Mouse (Mus musculus) cerebellum, adult 11-12 months (tissue): ENCODE data around the gene 9930022D16Rik.
A peak's percentile ranks its signal among the peaks of the same experiment; 100 is the strongest.

Source experiments
- DNase-seq: peaks from one replicate; pipeline ENCODE4 v3.0.0; 2022

The 9930022D16Rik gene

DNA sequence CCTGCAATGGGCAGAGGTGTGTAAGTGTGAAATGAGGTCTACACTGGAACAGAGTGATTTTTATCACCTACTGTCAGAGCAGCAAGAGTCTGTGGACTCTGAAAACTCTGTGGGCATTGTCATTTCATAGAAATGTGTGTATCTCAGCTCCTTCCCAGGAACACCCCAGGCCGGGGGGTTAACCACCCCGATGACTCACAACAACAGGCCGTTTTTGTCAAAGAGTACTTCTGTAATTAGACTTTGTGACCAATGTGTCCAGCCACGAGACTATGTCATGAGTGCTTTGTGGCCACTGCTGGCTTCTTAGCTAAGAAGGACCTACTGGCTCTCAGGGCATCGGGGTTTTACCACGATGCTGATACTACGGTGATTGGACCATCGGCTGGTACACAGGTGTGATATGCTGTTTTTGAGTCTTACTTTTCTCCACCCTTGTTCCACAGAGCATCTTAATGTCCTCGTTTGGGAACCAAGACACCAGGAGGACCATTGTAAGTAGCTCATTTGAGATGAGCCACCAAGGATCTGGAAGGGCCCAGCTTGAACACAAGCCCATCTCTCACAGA is 3.8 kb downstream of the 9930022D16Rik start:
- no peak for DNase-seq

DNA sequence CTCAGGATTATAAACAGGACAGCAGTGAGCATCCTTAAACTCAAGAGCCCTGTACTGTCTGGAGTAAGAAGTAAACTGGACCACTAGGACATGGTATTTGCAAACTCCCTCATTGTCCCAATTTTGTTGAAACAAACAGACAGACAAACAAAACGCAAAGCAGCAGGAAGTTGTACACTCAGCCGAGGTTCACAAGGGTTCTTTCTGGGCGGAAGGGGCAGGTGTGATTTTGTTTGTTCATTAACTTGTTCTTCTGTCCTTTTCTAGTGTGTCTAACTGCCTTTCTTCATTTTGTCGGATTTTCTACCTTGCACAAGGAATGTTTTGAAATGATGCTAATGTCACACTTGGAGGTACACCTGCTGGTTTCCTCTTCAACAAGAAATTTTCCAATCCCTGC is 5.7 kb downstream of the 9930022D16Rik start:
- no peak for DNase-seq

DNA sequence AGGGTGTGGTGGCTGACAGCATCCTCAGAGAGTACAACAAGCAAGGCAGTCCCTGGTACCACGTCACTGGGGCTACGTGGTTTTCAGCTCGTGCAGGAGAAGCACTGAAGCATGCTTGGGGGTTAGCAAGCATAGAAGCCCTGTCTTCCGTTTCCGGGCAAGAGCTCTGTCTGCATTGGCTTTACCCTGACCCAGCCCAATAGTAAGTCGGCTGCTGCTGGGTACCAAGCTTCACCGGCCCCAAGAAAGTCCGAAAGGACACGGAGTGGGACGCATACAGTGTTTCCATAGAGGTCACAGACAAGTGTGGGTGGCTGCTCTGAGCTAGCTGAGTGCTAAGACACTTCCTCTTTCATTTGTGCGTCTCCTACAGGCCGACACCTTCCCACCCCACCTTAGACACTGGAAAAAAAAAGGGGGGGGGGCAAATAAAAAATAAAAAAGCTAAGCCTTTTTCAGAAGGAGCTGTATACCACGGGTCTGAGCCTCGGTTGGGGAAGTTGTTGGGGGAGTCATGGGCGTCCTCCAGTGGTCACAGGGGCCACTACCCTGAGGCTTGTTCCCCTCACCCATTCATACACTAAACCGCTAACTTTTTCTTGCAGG is 6.3 kb downstream of the 9930022D16Rik start:
- DNase-seq: no peak

DNA sequence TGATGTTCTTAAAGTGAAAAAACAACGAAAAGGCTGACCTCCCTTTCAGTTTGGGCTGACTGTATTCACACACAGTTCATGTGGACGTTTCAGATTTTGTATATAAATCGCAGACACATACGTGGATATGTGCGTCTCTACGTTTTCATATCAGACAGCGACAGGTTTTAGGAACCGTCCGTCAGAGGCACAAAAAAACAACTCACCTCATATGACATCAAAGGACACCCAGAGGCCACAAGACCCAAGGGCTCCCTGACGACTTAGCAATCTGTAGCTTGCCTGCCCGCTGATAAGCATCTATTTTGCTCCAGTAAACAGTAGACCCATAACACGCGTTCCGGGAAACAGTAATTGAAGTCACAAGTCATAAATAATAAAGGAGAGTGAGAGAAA is 6.8 kb downstream of the 9930022D16Rik start:
- no peak for DNase-seq

DNA sequence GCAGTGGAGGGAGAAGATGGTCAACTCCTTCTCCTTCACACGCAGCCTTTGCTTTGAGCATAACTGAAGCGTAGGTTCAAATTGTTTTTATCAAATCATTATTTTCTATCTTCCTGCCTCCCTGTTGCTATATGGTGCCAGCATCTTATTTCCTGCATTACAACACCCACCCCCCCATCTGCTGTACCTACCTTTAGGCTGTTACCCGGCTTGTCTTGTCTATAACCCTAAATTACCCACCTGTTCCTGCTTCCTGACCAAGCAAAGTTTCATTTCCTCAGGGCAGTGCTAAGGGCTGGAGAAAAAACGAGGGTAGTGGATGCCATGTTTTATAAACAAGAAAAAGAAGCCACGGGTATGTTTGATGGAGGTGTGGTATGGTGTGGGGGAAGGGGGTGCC is 7.5 kb downstream of the 9930022D16Rik start:
- no peak for DNase-seq

DNA sequence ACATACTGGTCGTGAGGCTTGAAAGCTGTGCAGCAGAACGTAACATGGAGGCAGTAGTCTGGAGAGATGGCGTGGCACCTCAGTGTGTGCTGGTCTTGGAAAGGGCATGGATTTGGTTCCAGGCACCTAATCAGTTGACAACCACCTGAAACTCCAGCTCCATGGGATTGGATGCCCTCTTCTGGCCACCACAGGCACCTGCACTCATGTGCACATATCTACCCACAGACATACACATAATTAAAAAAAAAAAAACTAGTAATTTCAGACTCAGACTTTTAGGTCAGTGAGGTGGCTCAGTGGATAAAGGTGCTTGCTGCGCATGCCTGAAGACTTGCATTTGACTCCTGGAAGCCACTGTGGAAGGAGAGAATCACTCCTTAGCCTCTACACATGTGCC is 8.5 kb downstream of the 9930022D16Rik start:
- no peak for DNase-seq

DNA sequence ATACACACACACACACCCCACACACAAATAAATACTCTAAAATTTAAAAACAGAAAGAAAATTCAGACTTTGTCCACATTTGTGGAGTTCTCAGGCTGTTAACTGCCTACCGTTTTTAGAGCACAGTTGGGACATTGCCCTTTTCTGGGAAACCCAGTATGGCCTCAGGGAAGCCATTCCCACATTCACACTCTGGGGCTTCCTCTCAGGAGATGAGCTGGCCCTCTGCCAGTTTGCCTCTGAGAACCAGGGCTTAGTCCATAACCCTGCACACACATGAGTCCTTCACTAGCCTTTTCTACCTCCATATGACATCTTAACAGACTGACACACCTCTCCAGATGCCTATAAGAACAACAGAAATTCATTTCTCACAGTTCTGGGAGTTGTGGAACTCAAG is 9.6 kb downstream of the 9930022D16Rik start:
- no peak for DNase-seq

DNA sequence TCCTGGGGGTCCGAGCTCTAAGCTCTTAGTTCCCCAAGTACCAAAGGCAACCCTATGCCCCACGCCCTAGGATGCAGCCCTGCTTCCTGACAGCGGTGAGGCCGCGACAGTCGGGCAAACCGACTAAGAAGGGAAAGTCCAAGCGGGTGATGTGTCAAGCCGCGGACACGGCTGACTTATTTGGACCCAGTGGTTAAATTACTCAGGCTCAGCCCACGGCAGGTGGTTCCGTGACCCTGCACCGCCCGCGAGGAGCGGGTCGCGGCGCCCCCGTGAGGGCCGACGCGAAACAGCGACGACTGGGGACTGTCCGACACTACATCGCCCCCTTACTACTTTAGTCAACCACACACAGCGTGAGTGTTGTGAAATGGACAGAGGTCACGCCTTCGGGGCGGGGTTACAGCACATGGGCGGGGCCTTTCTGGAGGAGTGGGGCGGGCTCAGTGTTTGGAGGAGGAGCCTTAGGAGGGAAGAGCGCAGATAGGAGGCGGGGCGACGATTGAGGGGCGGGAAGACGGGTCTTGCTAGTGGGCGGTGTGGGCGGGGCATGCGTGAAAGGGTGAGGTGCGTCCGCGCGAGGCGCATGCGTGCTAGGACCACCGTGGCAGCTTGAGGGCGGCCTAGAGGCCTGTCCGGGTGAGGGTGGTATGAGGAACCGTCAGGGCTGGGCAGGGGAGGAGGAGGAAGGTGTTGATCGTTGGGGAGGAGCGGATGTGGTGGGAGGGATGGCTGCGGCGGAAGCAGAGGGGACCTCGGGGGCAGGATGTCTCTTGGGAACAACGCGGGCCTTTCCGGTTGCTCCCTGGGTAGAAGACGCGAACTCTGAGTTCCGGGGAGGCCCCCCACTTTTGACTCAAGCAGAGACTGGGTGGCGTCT is 11.9 kb downstream of the 9930022D16Rik start, which contains the start of gene Amz2:
Gene Amz2 (plus strand): TSS at position 555 of the 880 bp plus-strand sequence.
- peak; percentile 99 for DNase-seq

DNA sequence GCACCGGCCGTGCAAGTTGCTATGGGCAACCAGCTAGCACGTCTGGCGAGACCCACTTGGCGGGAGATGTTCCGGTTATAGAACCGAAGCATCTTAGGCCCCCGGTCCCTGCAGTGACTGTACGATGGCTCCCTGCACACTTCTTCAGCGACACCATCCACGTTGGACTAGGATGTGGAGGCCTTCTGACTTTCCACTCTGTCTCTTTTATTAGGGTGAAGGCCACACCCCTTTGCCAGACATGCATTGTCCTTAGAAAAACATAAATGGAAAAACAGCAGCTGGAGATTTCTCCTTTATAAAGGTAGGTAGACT is 12.5 kb downstream of the 9930022D16Rik start:
- DNase-seq: no peak

DNA sequence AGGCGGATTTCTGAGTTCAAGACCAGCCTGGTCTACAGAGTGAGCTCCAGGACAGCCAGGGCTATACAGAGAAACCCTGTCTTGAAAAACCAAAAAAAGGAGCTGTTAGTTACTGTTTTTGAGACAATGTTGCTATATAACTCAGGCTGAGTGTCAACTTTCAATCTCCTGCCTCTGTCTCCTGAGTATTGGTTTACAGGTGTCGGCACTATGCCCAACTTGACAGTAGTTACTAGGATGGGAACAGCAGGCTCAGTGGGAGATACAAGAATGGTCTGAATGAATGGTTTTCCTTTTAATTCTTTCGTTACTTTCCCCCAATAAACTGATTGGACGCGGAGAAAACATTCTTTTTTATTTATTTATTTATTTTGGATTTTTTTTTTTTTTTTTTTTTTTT is 13.6 kb downstream of the 9930022D16Rik start:
- no peak for DNase-seq

DNA sequence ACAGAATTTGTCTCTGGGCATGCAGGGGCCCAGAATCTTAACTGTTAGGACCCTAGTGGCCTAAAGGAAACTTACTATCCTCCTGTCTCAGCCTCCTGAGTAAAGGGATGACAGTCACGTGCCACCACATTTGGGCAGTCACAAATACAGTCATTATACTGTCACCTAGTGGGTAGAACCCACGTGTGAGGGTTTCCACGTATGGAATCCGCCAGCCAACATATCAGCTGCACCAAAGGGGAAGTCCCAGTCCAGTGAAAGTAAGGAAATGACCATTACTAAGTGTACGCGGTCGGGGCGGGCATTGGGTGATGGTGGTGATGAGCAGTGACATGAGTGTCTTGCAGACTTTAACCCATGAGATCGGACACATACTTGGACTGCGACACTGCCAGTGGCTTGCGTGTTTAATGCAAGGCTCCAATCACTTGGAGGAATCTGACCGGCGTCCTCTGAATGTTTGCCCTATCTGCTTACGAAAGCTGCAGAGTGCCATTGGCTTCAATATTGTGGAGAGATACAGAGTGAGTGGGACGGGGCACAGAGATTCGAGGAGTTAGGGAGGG is 20.6 kb downstream of the 9930022D16Rik start:
- no peak for DNase-seq

DNA sequence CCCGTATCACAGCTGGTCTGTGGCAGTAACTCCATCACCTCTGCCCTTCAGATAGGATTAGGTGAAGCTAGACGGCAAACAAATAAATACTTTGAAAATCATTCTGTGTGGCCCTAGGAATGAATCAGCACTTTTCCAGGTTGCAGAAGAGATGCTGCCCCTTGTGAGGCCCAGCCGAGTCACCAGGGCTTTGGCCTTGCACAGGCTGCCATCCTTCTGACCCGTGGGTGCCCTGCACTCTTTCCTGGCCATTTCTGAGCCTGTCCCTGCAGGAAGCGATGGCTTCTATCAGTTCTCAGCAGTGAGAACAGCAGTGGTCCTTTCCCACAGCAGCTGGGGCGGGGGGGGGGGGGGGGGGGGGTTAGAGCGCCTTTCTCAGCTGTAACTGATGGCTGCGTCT is 23.2 kb downstream of the 9930022D16Rik start:
- no peak for DNase-seq

DNA sequence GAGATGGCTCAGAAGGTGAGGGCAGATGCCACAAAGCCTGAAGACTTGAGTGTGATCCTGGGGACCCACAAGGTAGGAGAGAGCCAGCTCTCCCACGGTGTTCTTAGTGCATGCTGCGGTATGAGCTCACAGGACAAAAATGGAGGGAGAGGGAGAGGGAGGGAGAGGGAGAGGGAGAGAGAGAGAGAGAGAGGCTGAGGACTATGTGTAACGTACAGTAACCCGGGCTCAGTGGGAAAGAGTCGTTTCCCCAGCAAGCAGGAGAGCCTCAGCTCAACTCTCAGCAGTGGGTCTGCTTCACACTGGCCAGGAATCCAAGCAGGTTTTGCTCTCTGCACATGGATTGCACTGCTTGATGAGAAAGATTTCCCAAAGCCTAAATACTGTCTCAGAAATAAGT is 25.5 kb downstream of the 9930022D16Rik start:
- no peak for DNase-seq

DNA sequence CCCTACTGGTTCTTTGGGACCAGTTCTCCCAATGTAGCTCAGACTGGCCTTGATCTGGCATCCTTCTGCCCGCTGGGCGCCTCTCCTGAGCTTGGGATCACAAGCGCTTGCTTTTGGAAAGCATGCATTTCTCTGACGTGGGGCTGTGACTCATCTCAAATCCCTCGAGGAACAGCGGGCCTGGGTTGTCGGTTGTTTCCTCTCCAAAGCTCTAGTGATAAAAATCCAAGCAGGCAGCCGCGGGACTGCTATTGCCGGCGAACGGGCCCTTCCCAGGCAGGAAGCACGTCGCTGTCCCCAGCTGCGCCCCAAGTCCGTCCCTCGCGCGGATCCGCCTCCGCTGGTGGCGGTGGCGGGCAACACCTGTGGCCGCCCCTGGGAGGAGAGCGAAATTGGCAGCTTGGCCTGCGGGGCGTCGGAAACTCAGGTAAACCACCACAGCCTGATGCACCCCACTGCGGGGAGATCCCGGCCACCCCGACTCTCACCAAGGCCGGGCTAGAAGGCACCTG is 26.2 kb downstream of the 9930022D16Rik start:
- peak; percentile 66 for DNase-seq

DNA sequence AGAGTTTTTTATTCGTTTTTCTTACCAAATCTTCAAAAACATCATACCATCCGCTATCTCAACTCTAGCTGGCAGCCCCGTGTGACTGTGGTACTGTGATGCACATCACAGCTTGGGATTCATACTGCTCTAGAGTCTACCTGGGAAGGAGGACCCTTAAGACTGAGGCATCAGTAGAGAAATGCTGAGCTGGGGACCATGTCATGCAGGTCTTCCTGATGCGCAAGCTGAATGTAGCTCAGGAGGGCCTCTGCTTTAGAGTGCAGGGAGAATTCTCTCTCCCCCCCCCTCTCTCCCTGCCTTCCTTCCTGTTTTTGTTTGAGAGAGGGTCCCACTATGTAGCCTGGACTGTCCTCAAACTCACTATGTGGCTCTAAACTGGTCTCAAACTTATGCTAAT is 26.9 kb downstream of the 9930022D16Rik start:
- DNase-seq: no peak

DNA sequence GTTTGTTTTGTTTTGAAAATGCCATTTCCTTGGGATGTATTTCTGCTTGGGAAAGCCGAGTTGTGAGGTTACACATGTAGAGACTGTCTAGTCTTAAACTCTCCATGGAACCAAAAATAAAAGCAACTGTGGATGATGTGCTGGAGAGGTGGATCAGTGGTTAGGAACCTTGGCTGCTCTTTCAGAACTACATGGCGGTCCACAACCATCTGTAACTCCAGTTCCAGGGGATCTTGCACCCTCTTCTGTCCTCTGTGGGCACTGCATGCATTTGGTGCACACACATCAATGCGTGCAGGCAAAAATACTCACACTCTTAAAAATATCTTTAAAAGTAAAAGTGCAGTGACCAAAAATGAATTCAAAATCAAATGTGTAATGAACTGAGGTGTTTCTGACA is 27.4 kb downstream of the 9930022D16Rik start:
- DNase-seq: no peak

DNA sequence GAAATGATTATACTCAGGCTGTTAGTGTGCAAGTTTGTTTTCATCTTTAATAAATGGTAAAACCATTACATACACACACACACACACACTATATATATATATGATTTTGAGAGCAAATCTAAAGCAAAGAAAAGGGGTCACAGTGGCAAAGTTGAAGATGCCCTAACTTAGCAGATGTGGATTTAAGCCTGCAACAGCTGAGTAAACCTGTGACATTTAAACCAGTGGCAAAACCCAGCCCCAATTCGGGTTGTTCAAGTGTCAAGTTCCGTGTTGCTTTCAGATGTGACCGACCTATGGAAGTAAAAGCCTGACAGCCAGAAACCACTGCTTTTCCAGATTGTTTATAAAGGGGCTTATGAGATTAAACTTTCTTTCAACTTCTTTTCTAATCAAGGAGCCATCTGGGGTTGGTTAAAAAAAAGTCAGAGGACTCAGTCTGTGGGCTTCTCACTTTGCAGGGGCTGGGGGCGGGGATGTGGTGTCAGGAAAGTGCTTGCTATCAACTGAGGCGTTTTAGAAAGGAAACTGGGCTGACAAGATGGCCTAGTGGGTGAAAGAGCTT is 28.5 kb downstream of the 9930022D16Rik start:
- no peak for DNase-seq

DNA sequence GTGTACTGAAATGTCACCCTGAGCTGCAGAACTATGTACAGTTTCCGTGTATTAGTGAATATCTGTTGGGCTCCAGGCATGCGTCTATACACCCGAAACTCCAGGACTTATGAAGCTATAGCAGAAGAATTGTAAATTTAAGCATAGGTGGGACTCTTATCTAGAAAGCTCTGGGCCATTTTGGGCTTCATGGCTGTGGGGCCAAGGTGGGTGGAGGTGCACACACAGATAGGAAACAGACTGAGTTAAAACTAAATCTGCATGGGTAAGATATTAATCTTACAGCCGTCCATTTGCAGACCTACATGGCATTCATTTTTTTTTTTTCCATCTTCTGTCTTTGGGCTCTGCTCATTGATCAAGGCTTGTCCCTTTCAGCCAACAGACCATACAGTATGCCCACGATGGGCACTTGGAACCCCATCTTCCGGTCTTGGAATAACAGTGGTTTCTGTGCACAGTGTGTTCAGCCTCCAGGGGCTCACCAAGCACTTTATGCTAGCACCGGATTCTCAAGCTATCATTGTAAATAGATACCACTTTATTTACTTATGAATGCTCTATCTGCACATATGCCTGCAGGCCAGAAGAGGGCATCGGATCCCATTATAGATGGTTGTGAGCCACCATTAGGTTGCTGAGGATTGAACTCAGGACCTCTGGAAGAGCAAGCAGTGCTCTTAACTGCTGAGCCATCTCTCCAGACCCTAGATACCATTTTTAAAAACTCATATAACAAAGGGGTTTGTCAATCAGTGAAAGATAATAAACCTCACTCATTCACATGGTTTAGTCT is 29.9 kb downstream of the 9930022D16Rik start:
- DNase-seq: no peak

DNA sequence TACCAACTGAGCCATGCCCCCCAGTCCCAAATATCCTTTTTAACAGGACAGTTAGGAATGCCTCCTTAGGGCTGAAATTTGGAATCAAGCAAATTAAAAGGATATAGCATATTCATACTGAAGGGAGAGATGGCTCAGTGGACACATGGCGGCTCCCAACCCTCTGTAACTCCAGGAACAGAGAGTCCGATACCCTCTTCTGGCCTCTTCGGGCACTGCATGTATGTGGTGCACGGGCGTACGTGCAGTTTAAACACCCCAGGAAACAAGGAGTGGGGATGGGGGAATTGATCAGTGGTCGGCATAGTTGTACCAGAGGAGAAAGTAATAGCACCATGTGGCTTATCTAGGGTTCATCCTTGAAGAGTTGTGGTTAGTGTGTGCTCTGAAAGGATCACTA is 30.9 kb downstream of the 9930022D16Rik start:
- no peak for DNase-seq

DNA sequence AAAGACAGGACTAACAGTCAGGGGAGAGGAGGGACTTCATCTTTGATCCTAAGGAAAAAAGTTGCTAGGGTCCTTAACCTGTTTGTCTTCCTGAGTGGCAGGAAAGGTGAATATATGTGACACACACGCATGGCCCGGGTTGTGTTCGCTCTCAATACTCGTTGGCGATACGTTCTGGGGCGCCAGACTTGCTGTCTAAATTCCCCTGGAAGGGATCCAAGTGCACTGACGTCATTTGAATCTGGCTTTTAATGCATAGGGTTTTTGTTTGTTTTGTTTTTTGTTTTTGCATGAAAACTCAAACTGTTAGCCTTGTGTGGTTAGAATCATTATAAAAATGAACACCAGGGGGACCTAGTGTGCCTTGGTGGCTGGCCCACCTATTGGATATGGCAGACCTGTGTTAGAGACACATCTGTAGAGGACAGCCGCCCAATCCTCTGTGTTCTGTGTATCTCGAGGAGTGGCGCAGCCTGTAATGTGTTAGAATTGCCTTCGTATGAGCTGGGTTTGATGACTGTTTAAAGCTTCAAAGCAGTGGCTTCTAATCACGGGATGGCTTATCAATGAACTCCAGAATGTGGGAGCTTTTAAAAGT is 31.8 kb downstream of the 9930022D16Rik start:
- no peak for DNase-seq

DNA sequence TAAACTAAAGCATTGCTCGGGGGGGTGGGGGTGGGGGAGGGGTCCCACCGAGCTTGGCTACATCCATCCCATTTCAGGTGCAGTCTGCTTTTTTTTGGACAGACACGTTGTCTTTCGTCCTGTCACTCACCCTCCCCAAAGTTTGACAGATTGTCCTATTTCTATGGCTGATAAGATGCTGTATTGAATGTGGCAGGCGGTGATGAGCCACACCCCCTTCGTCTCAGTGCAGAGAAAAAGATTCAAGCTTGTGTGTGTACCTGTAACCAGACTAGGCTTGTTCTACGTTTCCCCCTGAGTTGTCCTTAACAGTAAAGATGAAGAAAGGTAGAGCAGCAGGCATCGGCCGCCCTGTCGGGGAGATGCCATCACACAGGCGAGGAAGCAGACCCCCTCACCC is 37.5 kb downstream of the 9930022D16Rik start:
- DNase-seq: no peak

DNA sequence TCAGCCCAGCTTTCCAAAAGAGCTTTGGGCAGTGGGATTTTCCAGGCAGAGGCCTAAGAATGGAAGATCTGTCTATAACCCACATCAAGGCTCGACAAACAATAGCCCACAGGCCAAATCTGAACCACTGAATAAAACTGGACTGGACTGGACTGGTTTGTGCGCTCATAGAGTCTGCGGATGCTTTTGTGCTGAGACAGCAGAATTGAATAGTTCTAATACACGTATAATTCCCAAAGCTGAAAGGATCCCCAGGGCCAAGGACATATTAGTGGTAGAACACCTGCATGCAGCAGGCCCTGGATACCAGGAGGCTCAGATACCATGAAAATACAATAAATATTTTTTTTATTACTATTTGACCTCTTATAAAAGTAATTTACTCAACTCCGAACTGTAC is 42.5 kb downstream of the 9930022D16Rik start:
- DNase-seq: no peak
